Mouse (Mus musculus) liver, embryonic 14.5 days (tissue): ENCODE results near the gene Trmt112. TPM values are rescaled to one million over a fixed set of nuclear protein-coding genes. Genes with fewer than 3 reads are reported as not detected.
"Not testable (repeated sequence)": the region's sequence is repeated elsewhere in the genome, so short reads cannot be mapped to it uniquely, and the experiment has no call there.

ENCODE experiments used
- ATAC-seq: fragments of 200-750 bp; cut with Nextera tagmentation; 2 replicates; pipeline ENCODE4 v1.8.0; 2017; ENCODE audit warnings: moderate number of reproducible peaks, mild to moderate bottlenecking, moderate library complexity; ENCODE audit not compliant: insufficient read depth
- DNase-seq, 3 experiments: peaks; one replicate each; pipeline ENCODE4 v3.0.0-alpha.2; 2012 to 2013; ENCODE audit warnings: low read depth in 3 of 3, low spot score in 3 of 3
- H3K27ac ChIP-seq: fragments of 300-500 bp; sonication (generic); 2 replicates; pipeline ENCODE4 v1.5.1; 2014; ENCODE audit warnings: moderate library complexity, mild to moderate bottlenecking, control low read depth, inconsistent platforms
- H3K27me3 ChIP-seq: fragments of 300-500 bp; sonication (generic); 2 replicates; pipeline ENCODE4 v1.6.1; 2014; ENCODE audit warnings: mild to moderate bottlenecking, low read length, moderate library complexity; ENCODE audit not compliant: control insufficient read depth, insufficient read depth
- H3K36me3 ChIP-seq: fragments of 300-500 bp; sonication (generic); replicated peaks from 2 replicates; pipeline ENCODE4 v1.6.1; 2014; ENCODE audit warnings: low read depth; ENCODE audit not compliant: control insufficient read depth, insufficient read depth
- H3K4me1 ChIP-seq, 2 experiments: fragments of 200-500 bp in 1 of 2; fragments of 300-500 bp in 1 of 2; sonication (generic) in 1 of 2; replicated peaks; 2 replicates each; pipeline ENCODE4 v1.6.1; 2012 to 2014; ENCODE audit warnings: antibody characterized with exemption in 1 of 2, inconsistent platforms in 1 of 2, low read length in 1 of 2; ENCODE audit not compliant: control insufficient read depth in 2 of 2, insufficient read depth in 2 of 2
- H3K4me2 ChIP-seq: fragments of 300-500 bp; sonication (generic); 2 replicates; pipeline ENCODE4 v1.6.1; 2014; ENCODE audit warnings: low read depth, mild to moderate bottlenecking, control low read depth, moderate library complexity
- H3K4me3 ChIP-seq, 2 experiments: fragments of 200-500 bp in 1 of 2; fragments of 300-500 bp in 1 of 2; sonication (generic) in 1 of 2; 2 replicates each; pipeline ENCODE4 v1.5.1; 2012 to 2014; ENCODE audit warnings: low read depth in 2 of 2, low read length in 2 of 2, mild to moderate bottlenecking in 2 of 2, control low read depth in 1 of 2, inconsistent platforms in 1 of 2, moderate library complexity in 1 of 2; ENCODE audit not compliant: insufficient read depth in 1 of 2
- H3K9ac ChIP-seq: fragments of 300-500 bp; sonication (generic); replicated peaks from 2 replicates; pipeline ENCODE4 v1.6.1; 2014; ENCODE audit warnings: mild to moderate bottlenecking, control low read depth, moderate library complexity
- H3K9me3 ChIP-seq: fragments of 300-500 bp; sonication (generic); 2 replicates; pipeline ENCODE4 v1.6.1; 2016; ENCODE audit warnings: low read length, mixed read lengths; ENCODE audit not compliant: control insufficient read depth
- CTCF ChIP-seq: IDR thresholded peaks from 2 replicates; pipeline ENCODE4 v1.5.1; 2016; ENCODE audit warnings: antibody characterized with exemption, low read depth, control low read depth
- EP300 ChIP-seq: IDR thresholded peaks from 2 replicates; pipeline ENCODE4 v1.6.1; 2016; ENCODE audit warnings: antibody characterized with exemption, low read depth
- WGBS: fragments of 180-500 bp; shearing (Covaris S2); extraction: QIAGEN DNeasy Blood & Tissue Kit; methylation state at CpG from one replicate; pipeline ENCODE4 v1.1.7; 2014; ENCODE audit not compliant: insufficient replicate concordance; 5-methylcytosine and 5-hydroxymethylcytosine counted together
- polyA plus RNA-seq, 2 experiments: library from polyadenylated mRNA; depleted of rRNA in 1 of 2; stranded (reverse) in 1 of 2; unstranded in 1 of 2; fragments of >200 nt; fragmentation: Nextera tagmentation in 1 of 2; extraction: Ambion mirVana in 1 of 2; gene quantifications; 2 replicates each; pipeline versions ENCODE4 v1.2.1 to v1.2.3; 2012 to 2014

Trmt112 gene
- polyA plus RNA-seq, 2 experiments, result 69.4 to 77.4 TPM

DNA sequence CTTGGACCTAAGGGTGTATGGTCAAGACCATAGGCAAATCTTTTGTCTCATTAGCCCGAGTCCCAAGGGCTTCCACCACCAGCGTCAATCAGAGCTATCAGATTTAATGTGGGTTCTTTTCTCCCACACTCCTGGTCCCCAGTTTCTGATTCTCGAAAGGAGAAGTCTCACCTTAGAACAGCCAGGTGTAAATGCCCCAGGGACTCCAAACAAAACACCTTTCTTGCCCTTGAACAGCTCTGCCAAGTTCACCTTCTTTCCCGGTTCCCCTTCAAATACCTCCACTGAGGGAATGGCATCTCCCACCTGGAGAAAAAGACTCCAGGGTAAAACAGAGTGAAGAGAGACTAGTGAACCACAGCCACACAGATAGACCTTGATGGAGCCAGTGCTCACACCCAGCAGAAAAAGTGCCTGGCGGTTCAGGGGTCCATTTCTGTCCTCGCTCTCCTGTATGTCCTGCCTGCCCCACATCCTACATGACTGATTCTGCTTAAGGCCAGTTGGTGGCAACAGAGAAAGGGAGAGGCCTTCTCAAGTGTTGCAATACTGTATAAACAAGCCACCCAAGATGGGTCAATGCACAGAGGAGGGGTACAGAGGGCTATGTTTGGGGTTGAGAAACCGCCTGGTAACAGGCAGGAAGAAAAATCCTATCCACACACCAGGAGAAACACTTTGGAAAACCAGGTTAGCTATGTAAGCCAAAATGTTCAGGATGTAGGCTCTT, 1.5 kb upstream of the Trmt112 start:
- TF ChIP-seq CTCF (no peak), EP300 (no peak)
- no peaks in the 10 kb centered on the region for H3K27me3 ChIP-seq
- peaks cover 2 to 7% of the 10 kb centered on the region in 2 experiments; a peak in 2 of 4 replicates for H3K4me1 ChIP-seq
- no peak for ATAC-seq
- H3K4me3 ChIP-seq, result peak overlapping the region; percentile 82; a peak in 3 of 4 replicates
- no peak overlapping the region for H3K27ac ChIP-seq
- peaks cover 18% of the 10 kb centered on the region for H3K36me3 ChIP-seq
- H3K9ac ChIP-seq, result no peak overlapping the region
- no peaks in the 10 kb centered on the region for H3K9me3 ChIP-seq
- no peak for DNase-seq
- H3K4me2 ChIP-seq, result peak overlapping the region; percentile 94
- 68% methylated on average over 7 of the region's 7 CpGs for WGBS

- Histone ChIP-seq H3K4me3 (peak overlapping the region; percentile 82), H3K36me3 (peaks cover 20% of the 10 kb centered on the region), H3K9me3 (no peaks in the 10 kb centered on the region), H3K4me2 (peak overlapping the region; percentile 94), H3K27ac (peak overlapping the region; percentile 95), H3K9ac (peak overlapping the region; percentile 85), H3K27me3 (no peaks in the 10 kb centered on the region), H3K4me1 (peaks cover 2 to 7% of the 10 kb centered on the region in 2 experiments; a peak in 2 of 4 replicates)
- ATAC-seq (no peak), DNase-seq (no peak)
- TF ChIP-seq EP300 (no peak), CTCF (no peak)
- 8% methylated on average over 11 of the region's 11 CpGs for WGBS
Measured at GRCm38 (mm10) chr19:6909021-6909420, 477 bp upstream of the Trmt112 start.

DNA sequence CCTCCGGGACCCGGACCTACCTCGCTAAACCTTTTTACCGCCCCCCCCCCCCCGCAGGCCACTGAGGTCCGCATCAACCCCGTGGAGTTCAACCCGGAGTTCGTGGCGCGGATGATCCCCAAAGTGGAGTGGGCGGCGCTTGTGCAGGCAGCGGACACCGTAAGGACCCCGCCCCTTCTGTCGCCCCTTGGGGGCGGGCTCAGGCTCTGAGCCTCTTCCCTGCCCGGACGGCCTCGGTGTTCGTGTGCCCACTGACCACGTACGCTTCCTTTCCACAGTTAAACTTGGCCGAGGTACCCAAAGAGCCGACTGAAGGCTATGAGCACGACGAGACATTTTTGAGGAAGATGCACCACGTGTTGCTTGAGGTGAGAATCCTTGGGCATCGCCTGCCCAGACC, 808 bp downstream of the Trmt112 start:
- peak overlapping the region; percentile 85 for H3K9ac ChIP-seq
- H3K9me3 ChIP-seq, DNase-seq, H3K4me1 ChIP-seq, H3K27me3 ChIP-seq: not testable (repeated sequence)
- peak overlapping the region; percentile 82 for H3K4me3 ChIP-seq
- peaks cover 20% of the 10 kb centered on the region for H3K36me3 ChIP-seq
- ATAC-seq, result peak; percentile 54
- peak overlapping the region; percentile 95 for H3K27ac ChIP-seq
- peak overlapping the region; percentile 94 for H3K4me2 ChIP-seq
- WGBS, result under 1% methylated on average over 29 of the region's 30 CpGs

- 76% methylated on average over 19 of the region's 19 CpGs for WGBS
- no peaks in the 10 kb centered on the region for H3K27me3 ChIP-seq
- H3K9ac ChIP-seq, result peak overlapping the region; percentile 31; the same call in 1 of the 2 replicates
- no peak for ATAC-seq
- H3K9me3 ChIP-seq, result no peaks in the 10 kb centered on the region
- TF ChIP-seq CTCF, result no peak
- no peak for TF ChIP-seq EP300
- no peak overlapping the region for H3K27ac ChIP-seq
- DNase-seq, result no peak
- peaks cover 2 to 18% of the 10 kb centered on the region in 2 experiments; a peak in 3 of 4 replicates for H3K4me1 ChIP-seq
- H3K36me3 ChIP-seq, result peaks cover 19% of the 10 kb centered on the region
- peak overlapping the region; percentile 94 for H3K4me2 ChIP-seq
- peak overlapping the region; percentile 11 to 42 for H3K4me3 ChIP-seq
Measured at GRCm38 (mm10) chr19:6911101-6912074, 1.9 kb downstream of the Trmt112 start.
